18 mouse cellular contexts compared by ENCODE assay signal in the genomic region with DNA sequence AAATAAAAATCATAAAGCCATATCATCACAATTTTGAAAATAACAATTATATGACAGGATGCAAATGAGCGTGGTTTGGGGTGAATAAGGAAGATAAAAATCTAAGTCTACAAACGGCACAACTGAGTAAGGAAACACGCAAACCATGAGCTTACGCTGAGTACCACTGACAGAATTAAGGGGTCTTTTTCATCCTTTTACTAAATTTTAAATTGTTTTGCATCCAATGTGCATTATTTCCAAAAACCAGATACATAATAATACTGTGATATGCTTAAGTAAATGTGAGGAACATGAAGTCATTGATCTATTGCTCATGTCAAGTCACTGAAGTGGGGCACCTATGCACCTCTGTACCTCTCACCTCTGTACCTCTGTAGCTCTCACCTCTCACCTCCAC.
"Had no signal": no experiment of that assay in that cellular context is flagged by ENCODE, and none has a peak within 500 bp of the region (broad histone marks: within the 10 kb centered on the region; RNA-seq: fewer than 3 reads in every experiment).

No protein-coding gene starts in this region.

- DNase-seq: lung, adult 2 months; lung, postnatal 14 days; lung, postnatal 36 days; retina, postnatal 1 day; right cerebral cortex, adult 18-20 months; right cerebral cortex, postnatal 25 days; right cerebral cortex, postnatal 4 days; thymus, postnatal 14 days; thymus, postnatal 36 days had no signal

- H3K27ac ChIP-seq: lung, embryonic 15.5 days; macrophage; midbrain, embryonic 13.5 days; midbrain, embryonic 15.5 days; neural tube, embryonic 13.5 days; neural tube, embryonic 15.5 days had no signal

- ATAC-seq: lung, postnatal 0 days; midbrain, embryonic 13.5 days; midbrain, embryonic 15.5 days had no signal

- H3K9me3 ChIP-seq: lung, embryonic 15.5 days; midbrain, embryonic 13.5 days; midbrain, embryonic 15.5 days; neural tube, embryonic 13.5 days; neural tube, embryonic 15.5 days had no signal

- H3K4me3 ChIP-seq: lung, embryonic 15.5 days; megakaryocyte, embryonic 14.5 days; midbrain, embryonic 13.5 days; midbrain, embryonic 15.5 days; neural tube, embryonic 13.5 days; neural tube, embryonic 15.5 days had no signal

- H3K36me3 ChIP-seq: lung, embryonic 15.5 days; midbrain, embryonic 15.5 days had no signal

- H3K4me2 ChIP-seq: lung, embryonic 15.5 days; midbrain, embryonic 11.5 days; midbrain, embryonic 13.5 days; midbrain, embryonic 15.5 days; neural tube, embryonic 13.5 days; neural tube, embryonic 15.5 days had no signal

- H3K9ac ChIP-seq: lung, embryonic 15.5 days; midbrain, embryonic 13.5 days; midbrain, embryonic 15.5 days; neural tube, embryonic 13.5 days; neural tube, embryonic 15.5 days had no signal

- H3K27me3 ChIP-seq: midbrain, embryonic 13.5 days; midbrain, embryonic 15.5 days; neural tube, embryonic 13.5 days; neural tube, embryonic 15.5 days had no signal

- H3K4me1 ChIP-seq: lung, embryonic 15.5 days had no signal
